Comparison of ENCODE assay signal across 8 mouse cellular contexts in genomic region chr11:78512025-78512957, GRCm38 (mm10). TPM values are rescaled to one million over a fixed set of nuclear protein-coding genes. Genes with fewer than 3 reads are reported as not detected.
A peak's percentile ranks its signal among the peaks of the same experiment; 100 is the strongest.
DNase-seq lines count a peak whose midpoint lies in the region; ATAC-seq lines count a peak whose summit lies in the region.

TSS of gene Tmem199 (minus strand) at chr11:78512172.
TSS of gene Poldip2 (plus strand) at chr11:78512193.

- peak within 1 kb of the TSS; percentile 62 for H3K27ac ChIP-seq in forebrain, embryonic 11.5 days (ENCODE audit: low read depth, low read length)
- peak within 1 kb of the TSS; percentile 88 for H3K27ac ChIP-seq in heart, embryonic 16.5 days (ENCODE audit: low read length)
- H3K27ac ChIP-seq in liver, embryonic 15.5 days (replicated peaks): peak within 1 kb of the TSS; percentile 77
- H3K27ac ChIP-seq in neural tube, embryonic 12.5 days: peak within 1 kb of the TSS; percentile 59; the same call in 1 of the 2 replicates

- under 1% methylated on average over 65 of the region's 67 CpGs for WGBS in forebrain, embryonic 11.5 days
- under 1% methylated on average over 67 of the region's 67 CpGs for WGBS in heart, embryonic 16.5 days
- under 1% methylated on average over 67 of the region's 67 CpGs for WGBS in liver, embryonic 15.5 days (ENCODE audit: insufficient replicate concordance)
- WGBS in neural tube, embryonic 12.5 days: 2% methylated on average over 65 of the region's 67 CpGs

- no peaks in the 10 kb centered on the region for H3K9me3 ChIP-seq in forebrain, embryonic 11.5 days (ENCODE audit: control insufficient read depth, low read length)
- H3K9me3 ChIP-seq in heart, embryonic 16.5 days (replicated peaks; ENCODE audit: control insufficient read depth, low read length): no peaks in the 10 kb centered on the region
- no peaks in the 10 kb centered on the region for H3K9me3 ChIP-seq in liver, embryonic 15.5 days (replicated peaks)
- no peaks in the 10 kb centered on the region for H3K9me3 ChIP-seq in neural tube, embryonic 12.5 days

- H3K27me3 ChIP-seq in forebrain, embryonic 11.5 days (ENCODE audit: control insufficient read depth, insufficient read depth, low read length): no peaks in the 10 kb centered on the region
- no peaks in the 10 kb centered on the region for H3K27me3 ChIP-seq in heart, embryonic 16.5 days (ENCODE audit: control insufficient read depth, insufficient read depth, low read length)
- H3K27me3 ChIP-seq in liver, embryonic 15.5 days: no peaks in the 10 kb centered on the region
- H3K27me3 ChIP-seq in neural tube, embryonic 12.5 days (replicated peaks): no peaks in the 10 kb centered on the region

- peak within 1 kb of the TSS; percentile 88 for H3K4me3 ChIP-seq in forebrain, embryonic 11.5 days (ENCODE audit: low read depth, low read length)
- peak within 1 kb of the TSS; percentile 81 for H3K4me3 ChIP-seq in heart, embryonic 16.5 days (ENCODE audit: low read length)
- H3K4me3 ChIP-seq in liver, embryonic 15.5 days (replicated peaks): peak within 1 kb of the TSS; percentile 72
- peak within 1 kb of the TSS; percentile 89 for H3K4me3 ChIP-seq in neural tube, embryonic 12.5 days

- peak; percentile 81 to 85 for DNase-seq in CD8-positive naive resting alpha-beta T cell, adult 2 months (ENCODE audit: low read depth in 2 of 2, low spot score in 2 of 2)
- peak; percentile 87 for DNase-seq in c-Kit-positive CD71-negative TER-119-negative erythroid progenitor cells, embryonic 14.5 days (ENCODE audit: low read depth)
- DNase-seq in forebrain, embryonic 11.5 days (ENCODE audit: low spot score): peak; percentile 96
- peak; percentile 93 to 96 for DNase-seq in kidney, postnatal 36 days
- peak; percentile 86 for DNase-seq in telencephalon, adult 2 months (ENCODE audit: low read depth, low spot score)

- peaks cover 4% of the 10 kb centered on the region; the same call in 1 of the 2 replicates for H3K4me1 ChIP-seq in forebrain, embryonic 11.5 days (replicated peaks; ENCODE audit: control insufficient read depth, insufficient read depth, low read length)
- H3K4me1 ChIP-seq in heart, embryonic 16.5 days (ENCODE audit: control insufficient read depth, insufficient read depth, low read length): peaks cover 12% of the 10 kb centered on the region
- H3K4me1 ChIP-seq in liver, embryonic 15.5 days (replicated peaks): peaks cover 25% of the 10 kb centered on the region
- peaks cover 21% of the 10 kb centered on the region for H3K4me1 ChIP-seq in neural tube, embryonic 12.5 days

- H3K4me2 ChIP-seq in forebrain, embryonic 11.5 days (ENCODE audit: low read depth, low read length, severe bottlenecking): peak within 1 kb of the TSS; percentile 94
- peak within 1 kb of the TSS; percentile 89 for H3K4me2 ChIP-seq in heart, embryonic 16.5 days (ENCODE audit: low read depth, low read length)
- peak within 1 kb of the TSS; percentile 87 for H3K4me2 ChIP-seq in liver, embryonic 15.5 days
- H3K4me2 ChIP-seq in neural tube, embryonic 12.5 days (replicated peaks): peak within 1 kb of the TSS; percentile 90

- peak within 1 kb of the TSS; percentile 95 for H3K9ac ChIP-seq in forebrain, embryonic 11.5 days (ENCODE audit: low read length)
- peak within 1 kb of the TSS; percentile 98 for H3K9ac ChIP-seq in heart, embryonic 16.5 days (ENCODE audit: low read length)
- peak within 1 kb of the TSS; percentile 86 for H3K9ac ChIP-seq in liver, embryonic 15.5 days
- H3K9ac ChIP-seq in neural tube, embryonic 12.5 days: peak within 1 kb of the TSS; percentile 92

- peaks cover 14% of the 10 kb centered on the region for H3K36me3 ChIP-seq in forebrain, embryonic 11.5 days (ENCODE audit: control insufficient read depth, insufficient read depth, low read length)
- peaks cover 27% of the 10 kb centered on the region for H3K36me3 ChIP-seq in heart, embryonic 16.5 days (ENCODE audit: control insufficient read depth, insufficient read depth)
- H3K36me3 ChIP-seq in liver, embryonic 15.5 days (replicated peaks): peaks cover 46% of the 10 kb centered on the region
- H3K36me3 ChIP-seq in neural tube, embryonic 12.5 days: peaks cover 42% of the 10 kb centered on the region

- ATAC-seq in forebrain, embryonic 11.5 days (replicated peaks; ENCODE audit: low FRiP score): peak; percentile 93
- peak; percentile 96 for ATAC-seq in heart, embryonic 16.5 days (replicated peaks; ENCODE audit: extremely low read depth, insufficient read depth, low FRiP score)
- ATAC-seq in liver, embryonic 15.5 days (ENCODE audit: insufficient read depth): peak; percentile 94
- peak; percentile 95 for ATAC-seq in neural tube, embryonic 12.5 days (ENCODE audit: low FRiP score, low read depth)

RNA-seq across cellular contexts. Expression of gene Tmem199, which starts in this region (rescaled TPM):
- polyA plus RNA-seq in forebrain, embryonic 11.5 days (2014; fragmentation: Nextera tagmentation; extraction: Ambion mirVana): 77.1 and 77.2 TPM in 2 replicates
- 40.3 and 43.9 TPM in 2 replicates for polyA plus RNA-seq in heart, embryonic 16.5 days (2015; fragmentation: Nextera tagmentation; extraction: Ambion mirVana)
- 20.0 and 20.4 TPM in 2 replicates for polyA plus RNA-seq in liver, embryonic 15.5 days (2015; fragmentation: Nextera tagmentation; extraction: Ambion mirVana)
- 88.4 and 93.1 TPM in 2 replicates for polyA plus RNA-seq in neural tube, embryonic 12.5 days (2016; fragmentation: Nextera tagmentation; extraction: Ambion mirVana)

RNA-seq across cellular contexts. Expression of gene Poldip2, which starts in this region (rescaled TPM):
- 144 and 155 TPM in 2 replicates for polyA plus RNA-seq in forebrain, embryonic 11.5 days (2014; fragmentation: Nextera tagmentation; extraction: Ambion mirVana)
- polyA plus RNA-seq in heart, embryonic 16.5 days (2015; fragmentation: Nextera tagmentation; extraction: Ambion mirVana): 186 and 187 TPM in 2 replicates
- 61.4 and 66.3 TPM in 2 replicates for polyA plus RNA-seq in liver, embryonic 15.5 days (2015; fragmentation: Nextera tagmentation; extraction: Ambion mirVana)
- 184 and 186 TPM in 2 replicates for polyA plus RNA-seq in neural tube, embryonic 12.5 days (2016; fragmentation: Nextera tagmentation; extraction: Ambion mirVana)

Comparison
In these comparisons a context has a peak if more than half of its experiments do, and no peak if none do; other contexts are left out.
1. Peak in every context shown above with its lines: DNase-seq, ATAC-seq, H3K4me3 ChIP-seq and H3K27ac ChIP-seq.